Mouse (Mus musculus) myocyte (in vitro differentiated cells): ENCODE data around the gene Itpkb. TPM values are rescaled to one million over a fixed set of nuclear protein-coding genes. Genes with fewer than 3 reads are reported as not detected.

Experiments
- H3K27me3 ChIP-seq: one replicate; pipeline ENCODE4 v1.6.1; 2011; ENCODE audit not compliant: control insufficient read depth, insufficient read depth, insufficient read length
- H3K36me3 ChIP-seq: one replicate; pipeline ENCODE4 v1.6.1; 2011; ENCODE audit not compliant: control insufficient read depth, insufficient read depth
- H3K4me2 ChIP-seq: one replicate; pipeline ENCODE4 v1.6.1; 2011; ENCODE audit warnings: low read depth, control low read depth
- H3K4me3 ChIP-seq: one replicate; pipeline ENCODE4 v1.5.1; 2011; ENCODE audit warnings: mild to moderate bottlenecking, control low read depth, moderate library complexity
- H3K79me2 ChIP-seq: one replicate; pipeline ENCODE4 v1.6.1; 2011; ENCODE audit not compliant: control insufficient read depth, insufficient read depth
- H3ac ChIP-seq: one replicate; pipeline ENCODE4 v1.6.1; 2011; ENCODE audit not compliant: control insufficient read depth, insufficient read length
- CEBPB ChIP-seq: IDR thresholded peaks from 2 replicates; pipeline ENCODE4 v1.6.1; 2011; ENCODE audit warnings: mild to moderate bottlenecking, moderate library complexity; ENCODE audit not compliant: poor library complexity, insufficient read depth, severe bottlenecking
- E2F4 ChIP-seq: IDR thresholded peaks from one replicate; pipeline ENCODE4 v1.6.1; 2011; ENCODE audit warnings: mild to moderate bottlenecking, control low read depth, moderate library complexity; ENCODE audit not compliant: insufficient read depth
- MAX ChIP-seq: IDR thresholded peaks from one replicate; pipeline ENCODE4 v1.6.1; 2011; ENCODE audit warnings: low read depth, mild to moderate bottlenecking, control low read depth
- MYOD1 ChIP-seq, 3 experiments: IDR thresholded peaks; one replicate each; pipeline ENCODE4 v1.6.1; 2011; ENCODE audit warnings: control low read depth in 2 of 3, low read depth in 2 of 3, mild to moderate bottlenecking in 2 of 3, moderate library complexity in 1 of 3; ENCODE audit not compliant: insufficient read length in 2 of 3, control insufficient read depth in 1 of 3
- MYOG ChIP-seq, 3 experiments: IDR thresholded peaks; one replicate each; pipeline ENCODE4 v1.6.1; 2011; ENCODE audit warnings: control low read depth in 2 of 3, low read depth in 2 of 3, mild to moderate bottlenecking in 2 of 3; ENCODE audit not compliant: insufficient read length in 2 of 3, control insufficient read depth in 1 of 3, insufficient read depth in 1 of 3
- POLR2A ChIP-seq: IDR thresholded peaks from one replicate; pipeline ENCODE4 v1.6.1; 2011; ENCODE audit warnings: low read depth, mild to moderate bottlenecking, control low read depth, moderate library complexity; ENCODE audit not compliant: insufficient read length
- POLR2AphosphoS2 ChIP-seq: IDR thresholded peaks from one replicate; pipeline ENCODE4 v1.6.1; 2011; ENCODE audit warnings: low read depth, control low read depth; ENCODE audit not compliant: insufficient read length
- REST ChIP-seq: IDR thresholded peaks from one replicate; pipeline ENCODE4 v1.6.1; 2011; ENCODE audit warnings: mild to moderate bottlenecking, control low read depth, moderate library complexity; ENCODE audit not compliant: insufficient read depth, insufficient read length
- SRF ChIP-seq: IDR thresholded peaks from one replicate; pipeline ENCODE4 v1.6.1; 2011; ENCODE audit warnings: low read depth; ENCODE audit not compliant: control insufficient read depth, insufficient read length
- TCF12 ChIP-seq: IDR thresholded peaks from one replicate; pipeline ENCODE4 v1.6.1; 2011; ENCODE audit warnings: mild to moderate bottlenecking, control low read depth; ENCODE audit not compliant: poor library complexity, insufficient read depth, severe bottlenecking
- TCF3 ChIP-seq: IDR thresholded peaks from one replicate; pipeline ENCODE4 v1.6.1; 2011; ENCODE audit warnings: low read depth, control low read depth; ENCODE audit not compliant: insufficient read length
- USF1 ChIP-seq: IDR thresholded peaks from one replicate; pipeline ENCODE4 v1.6.1; 2011; ENCODE audit warnings: low read depth, mild to moderate bottlenecking, control low read depth, moderate library complexity
- polyA plus RNA-seq: library from polyadenylated mRNA; unstranded; fragments of >200 nt; fragmentation: generic; extraction: Trizol; gene quantifications from one replicate; pipeline ENCODE4 v1.2.1, GENCODE M21; 2012; ENCODE audit warnings: missing spikeins

Itpkb gene
- polyA plus RNA-seq, 1 experiment: 1.1 TPM

GRCm38 (mm10) chr1:180332076-180332927, 2.0 kb downstream of the Itpkb start:
- TF ChIP-seq MYOG (IDR thresholded peaks at IDR 0.05; ENCODE audit: control insufficient read depth in 1 of 3, insufficient read depth in 1 of 3, insufficient read length in 2 of 3, low read depth in 2 of 3) (no peak), POLR2A (no peak), POLR2AphosphoS2 (no peak), TCF12 (no peak), REST (no peak), MAX (no peak), TCF3 (no peak), MYOD1 (IDR thresholded peaks at IDR 0.05; ENCODE audit: control insufficient read depth in 1 of 3, insufficient read length in 2 of 3, low read depth in 2 of 3) (no peak), USF1 (no peak), E2F4 (no peak), CEBPB (no peak), SRF (no peak)
- H3K4me3 ChIP-seq: no peak overlapping the region
- no peaks in the 10 kb centered on the region for H3K79me2 ChIP-seq
- no peak overlapping the region for H3ac ChIP-seq
- peaks cover 38% of the 10 kb centered on the region for H3K27me3 ChIP-seq
- H3K4me2 ChIP-seq: no peak overlapping the region
- H3K36me3 ChIP-seq: no peaks in the 10 kb centered on the region

GRCm38 (mm10) chr1:180332928-180333440, 2.7 kb downstream of the Itpkb start:
- H3K27me3 ChIP-seq: peaks cover 38% of the 10 kb centered on the region
- TF ChIP-seq MYOG (IDR thresholded peaks at IDR 0.05; ENCODE audit: control insufficient read depth in 1 of 3, insufficient read depth in 1 of 3, insufficient read length in 2 of 3, low read depth in 2 of 3): no peak
- TF ChIP-seq TCF12: no peak
- TF ChIP-seq CEBPB: no peak
- TF ChIP-seq TCF3: no peak
- TF ChIP-seq REST: no peak
- no peak for TF ChIP-seq SRF
- TF ChIP-seq E2F4: no peak
- TF ChIP-seq MAX: no peak
- no peak for TF ChIP-seq USF1
- TF ChIP-seq POLR2A: no peak
- TF ChIP-seq MYOD1 (IDR thresholded peaks at IDR 0.05; ENCODE audit: control insufficient read depth in 1 of 3, insufficient read length in 2 of 3, low read depth in 2 of 3): no peak
- H3K4me3 ChIP-seq: no peak overlapping the region
- H3ac ChIP-seq: no peak overlapping the region
- H3K36me3 ChIP-seq: no peaks in the 10 kb centered on the region
- no peak overlapping the region for H3K4me2 ChIP-seq
- no peaks in the 10 kb centered on the region for H3K79me2 ChIP-seq

GRCm38 (mm10) chr1:180333588-180333987, 3.3 kb downstream of the Itpkb start:
- no peak for TF ChIP-seq POLR2A
- TF ChIP-seq SRF: no peak
- no peak for TF ChIP-seq POLR2AphosphoS2
- TF ChIP-seq CEBPB: no peak
- TF ChIP-seq MYOG (IDR thresholded peaks at IDR 0.05; ENCODE audit: control insufficient read depth in 1 of 3, insufficient read depth in 1 of 3, insufficient read length in 2 of 3, low read depth in 2 of 3): no peak
- Histone ChIP-seq H3K36me3 (no peaks in the 10 kb centered on the region), H3K4me3 (no peak overlapping the region), H3K79me2 (no peaks in the 10 kb centered on the region), H3ac (no peak overlapping the region), H3K4me2 (no peak overlapping the region), H3K27me3 (peaks cover 38% of the 10 kb centered on the region)

GRCm38 (mm10) chr1:180334541-180334940, 4.3 kb downstream of the Itpkb start:
- Histone ChIP-seq H3K4me3 (no peak overlapping the region), H3K27me3 (peaks cover 38% of the 10 kb centered on the region), H3K79me2 (no peaks in the 10 kb centered on the region), H3ac (no peak overlapping the region), H3K36me3 (no peaks in the 10 kb centered on the region), H3K4me2 (no peak overlapping the region)
- TF ChIP-seq TCF12 (no peak), TCF3 (no peak), REST (no peak), CEBPB (no peak), MYOD1 (IDR thresholded peaks at IDR 0.05; ENCODE audit: control insufficient read depth in 1 of 3, insufficient read length in 2 of 3, low read depth in 2 of 3) (no peak), USF1 (no peak), MYOG (IDR thresholded peaks at IDR 0.05; ENCODE audit: control insufficient read depth in 1 of 3, insufficient read depth in 1 of 3, insufficient read length in 2 of 3, low read depth in 2 of 3) (no peak), POLR2AphosphoS2 (no peak), POLR2A (no peak), E2F4 (no peak), MAX (no peak), SRF (no peak)

GRCm38 (mm10) chr1:180335513-180336375, 5.5 kb downstream of the Itpkb start:
- no peak for TF ChIP-seq REST
- no peak for TF ChIP-seq POLR2AphosphoS2
- TF ChIP-seq MYOD1 (IDR thresholded peaks at IDR 0.05; ENCODE audit: control insufficient read depth in 1 of 3, insufficient read length in 2 of 3, low read depth in 2 of 3): no peak
- Histone ChIP-seq H3K79me2 (no peaks in the 10 kb centered on the region), H3K36me3 (no peaks in the 10 kb centered on the region), H3K27me3 (peaks cover 34% of the 10 kb centered on the region), H3K4me3 (no peak overlapping the region), H3K4me2 (no peak overlapping the region), H3ac (no peak overlapping the region)
